Mouse (Mus musculus): ENCODE measurements at regions not wholly inside any gene's neighbourhood (a gene's known extent, or its start where the extent isn't known, plus 50 kb on each side); places are given as distances from the start of the nearest gene placed in this dataset.

- ATAC-seq (replicated peaks; ENCODE audit: low read depth, poor library complexity, severe bottlenecking), result no peak
Measured at GRCm38 (mm10) chr10:97018641-97019040, 401.8 kb downstream of the Btg1 start.

- no peak for ATAC-seq (replicated peaks; ENCODE audit: low read depth, poor library complexity, severe bottlenecking)
Measured at GRCm38 (mm10) chr10:97028776-97029175, 412.0 kb downstream of the Btg1 start.

GRCm38 (mm10) chr10:97030996-97031395, 414.2 kb downstream of the Btg1 start:
- ATAC-seq (replicated peaks; ENCODE audit: low read depth, poor library complexity, severe bottlenecking), result no peak

GRCm38 (mm10) chr10:97035371-97035786, 418.6 kb downstream of the Btg1 start:
- no peak for ATAC-seq (replicated peaks; ENCODE audit: low read depth, poor library complexity, severe bottlenecking)

- ATAC-seq (replicated peaks; ENCODE audit: low read depth, poor library complexity, severe bottlenecking), result no peak
Measured at GRCm38 (mm10) chr10:97038025-97038424, 421.2 kb downstream of the Btg1 start.

- ATAC-seq (replicated peaks; ENCODE audit: low read depth, poor library complexity, severe bottlenecking), result no peak
Measured at GRCm38 (mm10) chr10:97047566-97047965, 430.8 kb downstream of the Btg1 start.

GRCm38 (mm10) chr10:97047996-97048395, 431.2 kb downstream of the Btg1 start:
- no peak for ATAC-seq (replicated peaks; ENCODE audit: low read depth, poor library complexity, severe bottlenecking)

GRCm38 (mm10) chr10:97054472-97054871, 424.9 kb upstream of the Dcn start:
- peak; percentile 32; the same call in 1 of the 2 replicates for ATAC-seq (replicated peaks; ENCODE audit: low read depth, poor library complexity, severe bottlenecking)

GRCm38 (mm10) chr10:97061961-97062360, 417.4 kb upstream of the Dcn start:
- ATAC-seq (replicated peaks; ENCODE audit: low read depth, poor library complexity, severe bottlenecking), result no peak

GRCm38 (mm10) chr10:97064546-97064945, 414.9 kb upstream of the Dcn start:
- ATAC-seq (replicated peaks; ENCODE audit: low read depth, poor library complexity, severe bottlenecking), result no peak

- no peak for ATAC-seq (replicated peaks; ENCODE audit: low read depth, poor library complexity, severe bottlenecking)
Measured at GRCm38 (mm10) chr10:97078022-97078473, 401.4 kb upstream of the Dcn start.

GRCm38 (mm10) chr10:97079575-97079974, 399.8 kb upstream of the Dcn start:
- no peak for ATAC-seq (replicated peaks; ENCODE audit: low read depth, poor library complexity, severe bottlenecking)

- no peak for ATAC-seq (replicated peaks; ENCODE audit: low read depth, poor library complexity, severe bottlenecking)
Measured at GRCm38 (mm10) chr10:97087286-97087685, 392.1 kb upstream of the Dcn start.

- no peak for ATAC-seq (replicated peaks; ENCODE audit: low read depth, poor library complexity, severe bottlenecking)
Measured at GRCm38 (mm10) chr10:97090254-97090653, 389.2 kb upstream of the Dcn start.

- no peak for ATAC-seq (replicated peaks; ENCODE audit: low read depth, poor library complexity, severe bottlenecking)
Measured at GRCm38 (mm10) chr10:97093886-97094285, 385.5 kb upstream of the Dcn start.

GRCm38 (mm10) chr10:97114501-97114900, 364.9 kb upstream of the Dcn start:
- no peak for ATAC-seq (replicated peaks; ENCODE audit: low read depth, poor library complexity, severe bottlenecking)

GRCm38 (mm10) chr10:97122693-97123092, 356.7 kb upstream of the Dcn start:
- ATAC-seq (replicated peaks; ENCODE audit: low read depth, poor library complexity, severe bottlenecking), result no peak

GRCm38 (mm10) chr10:97141561-97141960, 337.8 kb upstream of the Dcn start:
- no peak for ATAC-seq (replicated peaks; ENCODE audit: low read depth, poor library complexity, severe bottlenecking)

GRCm38 (mm10) chr10:97158561-97159395, 320.6 kb upstream of the Dcn start:
- no peak for ATAC-seq (replicated peaks; ENCODE audit: low read depth, poor library complexity, severe bottlenecking)

- ATAC-seq (replicated peaks; ENCODE audit: low read depth, poor library complexity, severe bottlenecking), result no peak
Measured at GRCm38 (mm10) chr10:97159396-97159760, 320.0 kb upstream of the Dcn start.

GRCm38 (mm10) chr10:97159831-97160575, 319.4 kb upstream of the Dcn start:
- peak; percentile 89 for ATAC-seq (replicated peaks; ENCODE audit: low read depth, poor library complexity, severe bottlenecking)
